Mouse (Mus musculus): ENCODE results near the gene Med13l. TPM values are rescaled to one million over a fixed set of nuclear protein-coding genes. Genes with fewer than 3 reads are reported as not detected.
"Not testable (repeated sequence)": the region's sequence is repeated elsewhere in the genome, so short reads cannot be mapped to it uniquely, and the experiment has no call there.

Gene Med13l
- total RNA-seq, 4 experiments from 2014 or later: 91.8 to 110 (median 101) TPM

GRCm38 (mm10) chr5:118627630-118628029 lies 67.2 kb downstream of the Med13l start:
- no peak for DNase-seq (ENCODE audit: low spot score in 2 of 2)

- no peak for DNase-seq (ENCODE audit: low spot score in 2 of 2)
Measured at GRCm38 (mm10) chr5:118628211-118628610, 67.7 kb downstream of the Med13l start.

- no peak for DNase-seq (ENCODE audit: low spot score in 2 of 2)
Measured at GRCm38 (mm10) chr5:118632346-118632745, 71.9 kb downstream of the Med13l start.

GRCm38 (mm10) chr5:118633106-118633505 lies 72.6 kb downstream of the Med13l start:
- no peak for DNase-seq (ENCODE audit: low spot score in 2 of 2)

GRCm38 (mm10) chr5:118635476-118636187 lies 75.2 kb downstream of the Med13l start:
- DNase-seq (ENCODE audit: low spot score in 2 of 2): no peak

GRCm38 (mm10) chr5:118636399-118637369 lies 76.2 kb downstream of the Med13l start:
- DNase-seq (ENCODE audit: low spot score in 2 of 2): no peak

GRCm38 (mm10) chr5:118637931-118638330 lies 77.5 kb downstream of the Med13l start:
- DNase-seq (ENCODE audit: low spot score in 2 of 2): no peak

- DNase-seq (ENCODE audit: low spot score in 2 of 2): no peak
Measured at GRCm38 (mm10) chr5:118638534-118639109, 78.1 kb downstream of the Med13l start.

GRCm38 (mm10) chr5:118639117-118639707 lies 78.7 kb downstream of the Med13l start:
- DNase-seq (ENCODE audit: low spot score in 2 of 2): no peak

- no peak for DNase-seq (ENCODE audit: low spot score in 2 of 2)
Measured at GRCm38 (mm10) chr5:118644041-118644440, 83.6 kb downstream of the Med13l start.

GRCm38 (mm10) chr5:118644511-118644910 lies 84.0 kb downstream of the Med13l start:
- no peak for DNase-seq (ENCODE audit: low spot score in 2 of 2)

GRCm38 (mm10) chr5:118645196-118645805 lies 84.8 kb downstream of the Med13l start:
- no peak for DNase-seq (ENCODE audit: low spot score in 2 of 2)

- DNase-seq (ENCODE audit: low spot score in 2 of 2): no peak
Measured at GRCm38 (mm10) chr5:118646897-118647296, 86.4 kb downstream of the Med13l start.

GRCm38 (mm10) chr5:118647384-118647783 lies 86.9 kb downstream of the Med13l start:
- DNase-seq (ENCODE audit: low spot score in 2 of 2): no peak

- DNase-seq (ENCODE audit: low spot score in 2 of 2): no peak
Measured at GRCm38 (mm10) chr5:118649215-118650006, 88.9 kb downstream of the Med13l start.

- no peak for DNase-seq (ENCODE audit: low spot score in 2 of 2)
Measured at GRCm38 (mm10) chr5:118650007-118650548, 89.6 kb downstream of the Med13l start.

- no peak for DNase-seq (ENCODE audit: low spot score in 2 of 2)
Measured at GRCm38 (mm10) chr5:118650746-118651145, 90.3 kb downstream of the Med13l start.

GRCm38 (mm10) chr5:118652611-118653010 lies 92.1 kb downstream of the Med13l start:
- no peak for DNase-seq (ENCODE audit: low spot score in 2 of 2)

- not testable (repeated sequence) for DNase-seq (ENCODE audit: low spot score in 2 of 2)
Measured at GRCm38 (mm10) chr5:118653119-118653518, 92.6 kb downstream of the Med13l start.

GRCm38 (mm10) chr5:118654599-118654998 lies 94.1 kb downstream of the Med13l start:
- DNase-seq (ENCODE audit: low spot score in 2 of 2): no peak

All from left cerebral cortex, adult 8-10 months (tissue).